Mouse (Mus musculus) embryo, embryonic 11.5 days (tissue): ENCODE results near the gene Sp1.

ENCODE experiments used
- DNase-seq: peaks from one replicate; pipeline ENCODE4 v3.0.0-alpha.2; 2012; ENCODE audit warnings: low read depth, low spot score

Gene Sp1

DNA sequence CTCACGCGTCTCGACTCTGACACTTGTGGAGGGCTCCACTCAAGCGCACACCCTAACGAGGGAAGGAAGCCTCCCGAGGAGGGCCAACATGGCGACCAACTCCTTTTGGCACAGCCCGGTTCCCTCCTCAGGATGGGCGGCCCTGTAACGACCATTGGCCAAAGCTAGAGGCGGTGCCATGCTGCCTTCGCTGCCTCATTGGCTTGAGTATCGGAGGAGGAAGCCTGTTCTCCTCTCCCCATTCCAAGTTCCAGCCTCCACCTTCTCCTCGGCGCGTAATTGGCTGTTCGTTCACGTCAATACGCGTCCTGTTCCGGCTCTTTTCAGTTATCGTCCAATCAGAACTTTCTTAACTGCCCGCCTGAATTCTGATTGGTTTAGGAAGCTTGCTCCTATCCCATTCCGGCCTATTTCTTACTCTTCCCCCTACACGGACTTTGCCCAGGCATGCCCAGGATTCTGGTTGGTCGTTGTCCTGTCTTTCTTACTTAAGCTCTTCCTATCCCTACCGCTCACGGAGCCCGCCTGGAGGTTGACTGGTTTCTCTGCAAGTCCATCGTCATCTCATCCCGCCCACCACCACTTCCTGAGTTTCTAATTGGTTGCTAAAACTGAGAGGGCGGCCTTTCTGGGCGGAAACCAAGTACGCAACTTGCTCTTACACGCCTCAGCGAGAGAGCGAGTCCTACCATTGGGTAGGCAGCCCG is at the start of gene Sp1:
Gene Sp1, plus strand, starts transcription at position 655 of the 707 bp plus-strand sequence.
- peak; percentile 99 for DNase-seq

- DNase-seq, result no peak
These were observed 49.2 kb upstream of the Sp1 start for GRCm38 (mm10) chr15:102356501-102357325.

DNA sequence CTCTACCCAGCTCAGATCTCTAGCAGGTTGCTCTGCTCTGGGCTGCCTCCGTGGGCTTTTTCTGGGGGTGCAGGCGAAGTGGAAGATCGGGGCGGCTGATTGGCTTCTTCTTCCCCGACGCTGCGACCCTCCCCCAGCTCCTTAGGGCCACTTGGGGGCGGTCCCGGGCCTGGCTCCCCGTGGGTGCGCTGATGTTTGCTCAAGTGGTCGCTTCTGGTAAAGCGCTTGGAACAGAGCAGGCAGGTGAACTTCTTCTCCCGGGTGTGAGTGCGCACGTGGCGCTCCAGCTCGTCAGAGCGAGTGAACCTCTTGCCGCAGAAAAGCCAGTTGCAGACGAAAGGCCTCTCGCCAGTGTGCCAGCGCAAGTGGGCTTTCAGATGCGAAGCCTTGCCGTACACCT is 47.8 kb upstream of the Sp1 start:
- no peak for DNase-seq

DNA sequence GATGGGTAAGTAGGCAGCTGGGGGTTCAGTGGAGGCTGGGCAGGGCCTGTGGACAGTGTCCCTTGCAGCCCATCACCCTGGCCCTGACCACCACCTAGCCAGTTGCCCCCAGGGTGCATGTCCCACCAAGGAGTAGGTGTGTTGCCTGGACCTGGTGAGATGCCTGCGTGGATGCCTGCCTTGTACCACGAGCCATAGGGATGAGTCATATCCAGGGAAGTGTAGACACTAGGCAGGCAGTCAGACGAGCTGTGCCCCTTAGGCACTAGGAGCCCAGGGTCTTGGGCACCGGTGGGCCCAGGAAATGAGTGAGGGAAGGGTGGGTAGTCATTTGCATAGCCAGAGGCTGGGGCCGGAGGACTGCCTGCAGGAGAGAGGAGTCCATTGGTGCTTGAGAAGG is 47.1 kb upstream of the Sp1 start:
- no peak for DNase-seq

GRCm38 (mm10) chr15:102362648-102363047 is 43.3 kb upstream of the Sp1 start:
- no peak for DNase-seq

DNA sequence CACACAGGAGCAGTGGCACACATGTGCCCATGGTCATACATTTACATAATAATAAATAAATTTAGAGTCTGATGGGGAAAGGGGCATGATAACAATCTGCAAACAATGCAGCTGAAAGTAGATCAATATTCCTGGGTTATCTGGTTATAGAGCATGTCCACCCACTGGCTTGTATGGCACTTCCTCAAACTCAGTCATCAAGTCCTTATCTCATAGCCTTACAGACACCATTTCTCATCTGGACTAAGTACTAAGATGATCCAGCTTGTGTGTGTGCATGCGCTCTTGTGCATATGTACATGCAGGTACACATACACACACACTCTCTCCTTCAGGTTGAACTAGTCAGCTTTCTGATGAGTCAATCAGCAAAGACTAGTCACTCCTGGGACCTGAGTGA is 41.3 kb upstream of the Sp1 start:
- DNase-seq, result no peak

- no peak for DNase-seq
These were observed 39.7 kb upstream of the Sp1 start for GRCm38 (mm10) chr15:102366238-102366637.

GRCm38 (mm10) chr15:102366733-102367344 is 39.1 kb upstream of the Sp1 start, which contains the start of gene Sp7:
TSS of gene Sp7 (minus strand) at chr15:102367182.
- DNase-seq, result no peak

- DNase-seq, result no peak
These were observed 36.0 kb upstream of the Sp1 start for GRCm38 (mm10) chr15:102369972-102370371.

- no peak for DNase-seq
These were observed 35.2 kb upstream of the Sp1 start for GRCm38 (mm10) chr15:102370727-102371126.

DNA sequence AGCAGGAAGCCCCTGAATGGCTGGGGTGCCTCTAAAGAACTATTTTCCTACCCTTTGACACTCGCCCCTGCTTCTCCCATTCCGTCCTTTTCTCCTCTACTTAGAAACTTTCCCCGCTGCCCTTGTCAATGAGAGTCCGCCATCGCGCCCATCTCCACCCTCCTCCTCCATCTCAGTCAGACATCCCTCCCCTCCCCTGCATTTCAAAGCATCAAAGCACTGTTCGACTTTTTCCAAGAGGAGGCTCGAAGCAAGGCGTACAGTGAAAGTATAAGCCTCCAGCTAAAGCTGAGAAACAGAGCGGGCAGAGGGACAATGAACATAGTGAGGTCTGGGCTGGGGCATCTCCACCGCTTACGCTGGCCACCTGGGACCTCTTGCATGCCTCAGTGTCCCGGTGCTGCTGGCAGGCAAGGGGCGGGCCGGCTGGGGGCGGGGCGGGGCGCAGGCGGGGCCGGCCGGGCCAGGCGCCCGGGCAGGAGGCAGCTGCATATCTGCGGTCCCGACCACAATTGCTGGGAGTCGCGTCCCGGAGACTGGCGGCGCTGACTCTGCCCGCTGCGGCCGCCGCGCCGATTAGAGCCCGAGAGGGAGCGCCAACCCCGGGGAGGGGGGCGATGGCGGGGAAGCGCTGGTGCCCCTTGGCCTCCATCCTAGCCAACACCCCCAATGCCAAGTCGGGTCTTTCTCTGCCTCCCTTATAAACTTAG is 29.3 kb upstream of the Sp1 start:
- no peak for DNase-seq

DNA sequence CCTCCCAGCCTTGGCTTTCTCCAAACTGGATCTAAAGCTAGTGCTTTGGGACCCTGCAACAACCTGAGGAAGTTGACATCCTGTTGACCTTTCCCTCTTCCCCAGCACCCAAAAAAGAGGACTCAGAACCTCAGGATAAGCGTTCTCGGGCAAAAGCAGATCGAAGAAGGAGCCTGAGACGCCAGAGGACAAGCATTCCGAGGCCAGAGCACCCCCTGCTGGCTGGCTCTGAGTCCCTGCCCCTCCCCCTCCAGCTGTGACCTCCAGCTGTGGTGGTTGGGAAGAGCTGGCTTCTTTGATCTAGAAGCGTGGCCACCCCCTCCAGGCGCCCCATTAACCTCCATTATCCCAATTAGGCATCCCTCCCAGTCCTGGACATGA is 28.8 kb upstream of the Sp1 start:
- DNase-seq, result peak; percentile 81

DNA sequence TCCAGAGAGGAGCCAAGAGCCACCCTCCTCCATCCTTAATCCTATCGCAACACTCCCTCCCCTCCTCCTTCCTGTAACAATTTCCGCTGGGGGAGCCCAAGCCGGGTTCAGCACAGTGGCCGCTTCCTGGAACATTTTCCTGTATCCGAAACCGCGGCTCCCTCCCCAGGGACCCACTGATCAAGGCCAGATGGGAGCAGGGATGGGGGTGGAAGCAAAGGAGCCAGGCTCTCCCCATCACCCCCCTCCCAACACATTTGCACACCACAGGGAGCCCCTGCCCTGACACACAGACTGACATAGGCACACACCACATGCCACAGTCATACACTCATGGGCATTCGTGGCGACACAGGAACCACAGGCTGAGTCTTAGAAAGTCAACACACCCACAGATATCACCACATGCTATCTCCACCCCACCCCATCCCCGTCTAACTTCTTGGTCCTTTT is 28.1 kb upstream of the Sp1 start:
- no peak for DNase-seq

DNA sequence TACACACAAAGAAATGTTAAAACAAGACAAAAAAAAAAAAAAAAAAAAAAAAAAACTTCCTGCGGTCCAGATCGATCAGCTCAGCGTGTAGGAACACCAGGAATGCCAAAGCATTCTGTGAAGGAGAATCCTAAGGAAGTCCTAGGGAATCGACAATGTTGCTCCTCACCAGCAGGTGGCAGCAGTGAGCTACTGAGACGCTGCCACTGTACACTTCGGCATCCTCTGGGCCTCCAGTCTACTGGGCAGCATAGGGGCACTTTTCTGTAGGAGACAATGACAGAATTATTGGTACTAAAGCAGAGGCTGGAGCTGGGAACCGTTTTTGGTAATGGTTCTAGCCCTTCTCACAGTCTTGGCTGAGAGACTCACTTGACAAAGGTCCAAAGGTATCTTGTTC is 24.4 kb upstream of the Sp1 start:
- no peak for DNase-seq

DNA sequence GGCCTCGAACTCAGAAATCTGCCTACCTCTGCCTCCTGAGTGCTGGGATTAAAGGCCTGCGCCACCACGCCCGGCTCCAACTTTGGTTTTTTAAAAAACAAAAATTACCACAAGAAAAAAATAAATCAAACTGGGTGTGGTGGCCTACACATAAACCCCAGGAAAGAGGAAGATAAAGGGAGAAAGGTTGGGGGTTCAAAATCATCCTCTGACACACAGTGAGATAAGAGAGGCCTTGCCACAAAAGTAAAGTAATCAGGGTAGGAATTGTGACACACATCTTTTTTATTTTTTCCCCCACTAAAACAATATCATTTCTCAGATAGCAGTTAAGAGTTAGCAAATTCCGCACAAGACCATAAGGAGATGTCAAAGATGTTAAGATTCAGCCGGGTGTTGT is 22.3 kb upstream of the Sp1 start:
- no peak for DNase-seq

DNA sequence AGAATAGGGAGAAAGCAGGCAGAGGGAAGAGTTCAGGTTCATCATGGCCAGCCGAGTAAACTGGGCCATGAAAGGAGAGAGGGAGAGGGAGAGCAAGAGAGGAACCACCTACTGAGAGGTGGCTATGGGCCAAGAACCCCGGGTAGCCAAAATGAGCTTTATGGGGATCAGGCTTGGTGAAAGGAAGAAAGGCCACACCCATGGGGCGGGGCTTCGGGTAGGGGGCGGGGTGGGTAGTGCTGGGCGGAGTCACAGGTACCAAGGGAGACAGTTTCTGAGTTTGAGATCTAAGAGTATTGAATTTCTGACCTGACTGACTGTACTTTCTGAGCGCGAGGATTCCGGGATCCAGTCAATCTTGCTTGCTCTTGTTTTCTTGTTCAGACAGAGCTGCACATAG is 19.3 kb upstream of the Sp1 start:
- DNase-seq, result no peak

- no peak for DNase-seq
These were observed 17.0 kb upstream of the Sp1 start for GRCm38 (mm10) chr15:102388942-102389341.

DNA sequence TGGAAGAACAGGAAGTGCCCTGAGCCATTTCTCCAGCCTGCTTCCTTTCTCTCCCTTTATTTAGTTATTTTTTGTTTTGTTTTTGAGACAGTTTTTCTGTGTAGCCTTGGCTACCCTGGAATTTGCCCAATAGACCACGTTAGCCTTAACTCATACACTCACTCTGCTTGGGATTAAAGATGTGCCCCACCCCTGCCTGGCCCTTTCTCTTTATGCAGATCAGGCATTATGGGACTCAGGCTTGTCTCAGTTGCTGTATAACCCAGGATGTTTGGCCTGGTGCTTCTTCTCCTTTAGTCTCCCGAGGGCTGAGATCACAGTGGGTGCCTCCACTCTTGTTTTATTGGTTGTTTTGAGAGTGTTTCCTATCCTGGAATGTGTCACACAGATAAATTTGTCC is 13.4 kb upstream of the Sp1 start:
- no peak for DNase-seq

DNA sequence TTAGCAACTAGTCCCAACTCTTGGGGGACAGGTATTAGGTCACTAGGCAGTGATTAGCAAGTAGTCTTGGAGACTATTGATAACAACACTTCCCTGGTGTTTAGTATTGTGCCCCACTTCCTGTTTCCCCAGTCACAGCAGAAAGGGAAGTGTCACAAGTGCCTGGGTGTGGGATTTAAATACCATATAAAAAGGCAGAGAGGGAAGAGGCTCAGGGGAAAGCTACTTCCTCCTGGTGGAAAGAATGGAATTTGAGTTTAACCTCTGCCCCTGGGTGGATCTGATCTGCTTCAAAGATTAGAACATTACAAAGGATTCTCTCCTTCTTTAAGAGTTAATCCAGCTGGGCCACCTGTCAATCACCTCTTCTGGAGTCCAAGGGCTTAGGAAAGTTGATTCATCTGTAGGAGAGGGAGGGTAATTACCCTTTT is 12.3 kb upstream of the Sp1 start:
- DNase-seq, result no peak

DNA sequence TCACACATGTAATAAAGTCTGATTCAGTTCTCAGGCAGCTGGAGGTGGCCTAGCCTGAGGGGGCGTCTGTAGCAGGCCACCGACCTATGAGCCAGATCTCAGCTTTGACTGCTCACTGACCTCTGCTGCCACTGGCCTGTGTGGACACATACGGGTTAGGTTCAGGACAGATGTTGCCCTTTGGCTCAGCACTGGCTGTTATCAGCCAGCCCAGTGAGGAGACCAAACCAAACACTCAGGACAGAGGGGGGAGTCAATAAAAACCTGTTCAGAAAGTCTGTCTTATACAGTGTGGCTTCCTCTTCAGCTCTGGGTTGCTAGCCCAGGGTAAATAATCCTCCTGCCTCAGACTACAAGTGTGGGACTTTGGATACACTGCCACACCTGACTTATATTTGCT is 10.9 kb upstream of the Sp1 start:
- no peak for DNase-seq

- no peak for DNase-seq
These were observed 7.3 kb upstream of the Sp1 start for GRCm38 (mm10) chr15:102398629-102399028.
